Mouse (Mus musculus): Measurements from ENCODE around the gene Ip6k1.

Gene Ip6k1

DNA sequence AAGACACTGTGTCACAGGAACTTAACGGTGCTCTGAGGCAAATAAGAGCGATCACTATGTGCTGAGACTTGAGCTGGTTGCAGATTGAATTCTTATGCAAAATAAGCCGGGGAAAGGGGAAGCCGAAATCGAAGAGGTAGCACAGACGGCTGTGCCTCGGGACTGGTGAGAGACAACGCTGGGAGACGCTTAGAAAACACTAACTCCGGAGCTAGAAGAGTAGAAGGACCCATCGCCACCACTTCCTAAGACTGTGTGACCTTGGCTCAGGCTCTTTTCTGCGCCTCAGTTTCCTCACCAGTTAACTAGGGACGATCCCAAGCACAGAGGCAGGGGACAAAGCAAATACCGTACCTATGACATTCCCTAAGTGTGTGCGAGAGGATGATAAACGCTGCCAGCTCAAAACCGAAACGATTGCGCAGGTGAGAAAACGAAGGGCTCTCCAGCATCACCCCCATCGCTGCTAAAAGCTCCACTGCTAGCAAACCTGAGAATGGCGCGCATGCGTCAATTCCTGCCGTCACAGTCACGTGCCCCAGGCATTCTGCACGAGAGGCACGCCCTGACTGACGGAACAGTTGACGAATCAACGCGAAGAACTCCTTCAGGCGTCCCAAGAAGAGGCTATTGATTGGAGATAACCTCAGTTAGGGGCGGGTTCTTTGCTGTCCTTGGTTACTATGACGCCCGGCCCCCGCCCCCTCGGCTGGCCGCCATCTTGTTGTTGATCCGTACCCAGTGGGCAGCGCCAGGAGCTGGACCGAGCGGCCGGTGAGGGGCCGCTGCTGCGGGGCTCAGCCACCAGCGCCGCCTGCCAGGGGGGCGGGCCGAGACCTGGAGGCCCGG lies at the start of gene Ip6k1:
Ip6k1 (plus strand) TSS at position 580 of the 849 bp plus-strand sequence.
- DNase-seq (ENCODE audit: low spot score in 2 of 2), result peak; percentile 99 to 100

DNA sequence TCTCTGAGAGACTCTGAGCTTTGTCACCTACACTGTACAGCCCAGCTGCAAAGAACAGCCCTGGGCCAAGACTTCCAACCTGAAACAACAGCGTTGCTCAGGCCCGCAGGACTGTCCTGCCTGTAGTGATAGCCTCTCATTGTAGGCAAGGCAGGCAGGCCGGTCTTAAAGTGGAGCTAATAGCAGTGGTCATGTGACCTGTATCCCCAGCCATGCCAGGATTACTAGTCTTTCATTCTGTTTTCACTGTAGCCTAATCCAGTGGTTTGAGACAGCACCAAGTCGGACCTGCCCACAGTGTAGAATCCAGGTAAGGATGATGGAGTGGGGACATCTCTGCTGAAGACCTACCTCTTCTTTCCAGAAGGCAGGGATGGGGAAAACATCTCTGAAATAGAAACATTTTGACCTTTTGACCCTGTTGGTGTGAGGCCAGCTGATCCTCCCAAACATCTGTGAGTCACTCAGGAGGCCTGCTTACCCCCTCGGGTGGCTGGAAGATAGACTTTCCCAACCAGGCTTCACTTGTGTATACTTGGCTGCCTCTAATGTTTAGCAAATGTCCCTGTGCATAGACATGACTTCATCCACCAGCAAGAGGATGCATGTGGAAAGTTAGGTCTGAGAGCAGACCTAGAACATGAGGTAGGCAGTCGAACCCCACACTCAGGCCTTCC lies 46.5 kb upstream of the Ip6k1 start:
- DNase-seq (ENCODE audit: low spot score in 2 of 2), result no peak

DNA sequence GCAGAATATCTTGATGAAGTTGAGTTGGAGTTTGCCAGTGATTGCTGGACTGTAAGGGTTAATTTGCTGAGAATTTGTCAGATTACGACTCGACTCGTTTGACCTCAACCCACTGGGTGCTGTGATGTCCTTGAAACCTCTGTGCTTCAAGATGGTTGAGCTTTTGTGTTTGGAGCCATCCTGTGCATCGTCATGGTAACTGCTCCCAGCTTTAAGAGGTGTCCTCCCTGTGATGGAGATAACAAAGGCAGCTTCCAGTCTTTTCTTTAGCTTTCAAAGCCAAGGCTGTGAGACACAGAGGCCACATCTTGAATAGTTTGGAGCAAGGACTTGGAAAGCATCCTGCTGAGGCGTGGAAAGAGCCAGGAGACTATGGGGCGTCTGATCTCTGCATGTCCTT lies 45.2 kb upstream of the Ip6k1 start:
- DNase-seq (ENCODE audit: low spot score in 2 of 2), result no peak

DNA sequence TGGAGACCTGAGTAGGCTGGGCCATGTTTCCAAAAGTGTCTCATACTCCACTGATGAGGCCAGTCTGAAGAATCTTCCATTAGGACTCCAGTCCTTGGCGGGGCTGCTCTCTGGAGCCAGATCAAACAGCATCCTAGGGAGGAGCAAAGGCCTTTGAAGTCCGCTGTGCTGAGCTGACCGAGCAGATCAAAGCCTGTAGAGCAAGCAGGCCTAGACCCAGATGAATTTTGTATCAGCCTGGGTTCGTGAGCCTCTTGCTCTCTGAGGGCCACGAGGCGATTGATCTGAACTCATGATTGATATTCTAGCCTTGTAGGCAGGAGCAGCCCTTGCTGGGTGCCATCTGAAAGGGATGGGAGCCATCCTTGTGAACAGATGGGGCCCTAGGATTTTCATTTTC lies 42.4 kb upstream of the Ip6k1 start:
- no peak for DNase-seq (ENCODE audit: low spot score in 2 of 2)

DNA sequence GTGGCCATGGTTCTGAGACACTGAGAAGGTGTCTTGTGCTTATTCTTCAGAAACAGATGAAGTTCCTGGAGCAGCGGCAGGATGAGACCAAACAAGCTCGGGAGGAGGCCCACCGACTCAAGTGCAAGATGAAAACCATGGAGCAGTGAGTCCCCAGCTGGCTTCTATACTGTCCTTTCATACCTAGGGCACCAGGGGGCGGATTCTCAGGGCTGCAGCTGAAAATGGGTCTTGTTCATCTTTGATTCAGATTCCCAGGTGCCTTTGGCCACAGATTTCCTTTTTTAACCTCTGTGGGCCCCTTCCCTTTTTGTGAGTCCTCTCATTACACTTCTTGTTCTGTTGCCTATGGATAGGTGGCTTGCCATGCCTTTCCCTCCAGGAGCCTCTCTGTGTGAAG lies 41.4 kb upstream of the Ip6k1 start:
- peak in 1 of 2 experiments; percentile 39 for DNase-seq (ENCODE audit: low spot score in 2 of 2)

DNA sequence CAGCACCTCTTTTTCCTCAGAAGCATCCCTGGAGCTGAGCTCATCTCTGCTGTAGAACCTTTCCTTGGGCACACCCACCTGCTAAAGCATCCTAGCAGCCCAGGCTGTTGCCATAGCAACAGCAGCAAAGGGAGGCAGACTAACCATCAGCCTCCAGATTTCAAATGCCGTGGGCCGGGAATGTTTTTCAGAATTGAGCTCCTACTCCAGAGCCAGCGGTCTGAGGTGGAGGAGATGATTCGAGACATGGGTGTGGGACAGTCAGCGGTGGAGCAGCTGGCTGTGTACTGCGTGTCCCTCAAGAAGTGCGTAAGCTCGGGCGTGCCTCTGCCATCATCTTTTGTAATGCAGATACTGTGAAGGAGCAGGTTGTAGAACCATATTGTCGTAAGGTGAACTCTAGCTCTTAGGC lies 40.9 kb upstream of the Ip6k1 start:
- DNase-seq (ENCODE audit: low spot score in 2 of 2), result no peak

DNA sequence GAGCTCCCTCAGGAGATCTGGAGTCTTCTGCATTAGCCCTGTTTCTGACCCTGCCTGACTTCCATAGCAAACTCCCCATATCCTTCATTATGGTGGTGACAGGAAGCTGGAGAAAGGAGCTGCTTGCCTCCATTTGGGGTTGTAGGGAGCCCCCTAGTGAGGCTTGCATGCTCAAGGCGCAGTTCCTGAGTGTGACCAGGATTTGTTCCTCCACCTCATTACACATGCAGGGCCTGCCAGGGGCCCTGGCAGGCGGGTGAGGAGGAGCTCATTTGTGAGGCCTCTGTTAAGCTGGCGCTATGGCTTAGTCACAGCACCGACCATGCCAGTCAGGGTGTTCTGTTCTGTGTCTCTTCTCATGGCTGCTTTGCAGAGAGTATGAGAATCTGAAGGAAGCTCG lies 40.4 kb upstream of the Ip6k1 start:
- DNase-seq (ENCODE audit: low spot score in 2 of 2), result no peak

DNA sequence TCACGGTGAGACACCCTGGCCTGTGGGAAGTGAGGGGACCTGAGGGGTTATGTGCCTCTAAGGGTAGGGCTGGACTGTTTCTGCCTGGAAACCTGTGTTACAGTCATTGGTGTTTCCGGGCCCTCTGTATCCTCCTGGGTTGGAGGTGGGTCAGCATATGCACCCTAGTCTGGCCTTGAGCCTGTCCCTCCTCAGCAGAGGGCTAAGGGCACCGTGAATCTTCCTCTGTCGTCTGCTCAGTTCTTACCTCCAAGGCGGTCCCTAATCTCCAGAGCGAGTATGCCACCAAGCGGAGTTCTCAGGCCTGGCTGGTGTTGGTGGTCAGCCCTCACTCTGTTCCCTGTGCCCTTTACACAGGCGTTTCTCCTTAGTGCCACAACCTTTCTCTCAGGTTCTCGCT lies 39.4 kb upstream of the Ip6k1 start:
- no peak for DNase-seq (ENCODE audit: low spot score in 2 of 2)

DNA sequence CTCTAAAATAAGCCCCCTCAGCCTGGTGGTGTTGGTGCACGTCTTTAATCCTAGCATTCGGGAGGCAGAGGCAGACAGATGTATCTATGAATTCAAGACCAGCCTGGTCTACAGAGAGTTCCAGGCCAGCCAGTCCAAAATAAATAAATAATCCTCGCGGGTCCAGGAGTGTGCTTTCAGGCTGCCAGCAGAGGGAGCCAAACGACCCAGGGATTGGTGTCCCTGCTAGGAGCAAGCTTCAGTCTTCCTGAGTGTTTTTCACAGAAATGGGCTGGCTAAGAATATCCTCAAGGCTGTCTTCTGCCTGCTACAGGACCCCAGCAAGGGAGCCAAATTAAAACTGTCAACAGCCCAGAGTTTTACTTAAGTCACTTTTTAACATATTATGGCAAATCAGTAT lies 38.6 kb upstream of the Ip6k1 start:
- peak; percentile 82 to 91 for DNase-seq (ENCODE audit: low spot score in 2 of 2)

DNA sequence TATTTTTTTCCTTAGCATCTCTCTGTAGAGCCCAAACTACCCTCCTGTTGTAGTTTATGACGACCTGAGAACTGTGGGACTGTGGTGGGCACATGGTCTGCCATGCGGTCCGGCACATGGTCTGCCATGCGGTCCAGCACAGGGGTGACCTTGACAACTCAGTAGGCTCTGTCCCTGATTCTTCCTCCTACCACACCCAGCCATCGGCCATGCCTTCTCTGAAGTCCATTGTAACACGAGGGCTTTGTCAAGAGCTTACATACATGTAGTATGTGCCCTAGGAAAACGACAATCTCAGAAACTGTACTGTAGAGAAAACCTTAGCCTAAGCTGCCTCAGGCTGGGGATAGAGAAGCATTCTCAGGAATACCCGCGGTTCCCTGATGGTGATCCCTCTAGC lies 37.6 kb upstream of the Ip6k1 start:
- peak in 1 of 2 experiments; percentile 13 for DNase-seq (ENCODE audit: low spot score in 2 of 2)

DNA sequence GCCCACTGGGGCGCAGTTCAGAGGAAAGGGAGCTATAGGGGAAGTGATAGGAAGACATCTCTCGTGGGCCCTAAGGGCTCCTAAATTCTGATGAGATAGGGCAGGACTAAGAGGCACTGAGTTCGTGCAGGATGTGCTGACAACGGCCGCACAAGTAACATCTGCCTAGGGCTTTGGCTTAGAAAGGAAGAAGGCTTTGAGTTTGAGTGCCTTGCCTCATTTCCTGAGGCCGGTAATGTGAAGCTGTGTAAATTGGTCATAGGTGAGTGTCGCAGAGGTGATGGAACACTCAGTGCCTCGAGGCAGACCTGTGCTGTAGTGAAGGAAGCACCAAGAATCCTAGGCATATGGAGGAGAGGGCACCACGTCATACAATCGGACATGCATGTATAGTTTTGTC lies 35.6 kb upstream of the Ip6k1 start:
- DNase-seq (ENCODE audit: low spot score in 2 of 2), result no peak

DNA sequence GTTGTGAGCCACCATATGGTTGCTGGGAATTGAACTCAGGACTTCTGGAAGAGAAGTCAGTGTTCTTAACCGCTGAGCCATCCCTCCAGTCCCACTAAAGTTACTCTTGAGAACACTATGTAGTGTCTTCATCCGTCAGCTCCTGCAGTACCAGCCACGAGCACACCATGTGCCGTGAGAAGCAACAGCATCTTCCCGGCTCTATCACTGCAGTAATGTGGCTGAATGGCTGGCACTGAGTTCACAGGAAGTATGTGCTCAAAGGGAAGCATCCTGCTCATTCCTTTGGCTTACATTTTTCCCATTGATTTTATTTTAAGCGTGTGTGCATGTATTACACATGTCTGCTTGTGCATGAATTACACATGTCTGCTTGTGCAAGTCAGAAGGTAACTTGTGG lies 34.9 kb upstream of the Ip6k1 start:
- DNase-seq (ENCODE audit: low spot score in 2 of 2), result no peak

DNA sequence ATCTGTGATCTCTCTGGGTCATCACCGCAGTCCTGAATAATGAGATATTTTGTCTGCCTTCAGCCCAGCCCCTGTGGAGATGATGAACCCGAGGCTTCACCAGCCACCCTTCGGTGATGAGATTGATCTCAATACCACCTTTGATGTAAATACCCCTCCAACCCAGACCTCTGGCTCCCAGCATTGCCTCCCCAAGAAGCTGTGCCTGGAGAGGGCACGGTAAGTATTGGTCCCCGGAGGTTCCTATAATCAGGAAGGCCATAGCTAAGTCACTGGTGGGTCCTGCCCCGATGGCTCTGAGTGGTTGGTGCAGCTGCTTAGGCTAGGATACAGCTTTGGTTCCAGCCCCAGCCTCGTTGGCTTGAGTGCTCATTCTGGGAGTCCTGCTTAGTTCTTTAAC lies 33.8 kb upstream of the Ip6k1 start:
- DNase-seq (ENCODE audit: low spot score in 2 of 2), result no peak

DNA sequence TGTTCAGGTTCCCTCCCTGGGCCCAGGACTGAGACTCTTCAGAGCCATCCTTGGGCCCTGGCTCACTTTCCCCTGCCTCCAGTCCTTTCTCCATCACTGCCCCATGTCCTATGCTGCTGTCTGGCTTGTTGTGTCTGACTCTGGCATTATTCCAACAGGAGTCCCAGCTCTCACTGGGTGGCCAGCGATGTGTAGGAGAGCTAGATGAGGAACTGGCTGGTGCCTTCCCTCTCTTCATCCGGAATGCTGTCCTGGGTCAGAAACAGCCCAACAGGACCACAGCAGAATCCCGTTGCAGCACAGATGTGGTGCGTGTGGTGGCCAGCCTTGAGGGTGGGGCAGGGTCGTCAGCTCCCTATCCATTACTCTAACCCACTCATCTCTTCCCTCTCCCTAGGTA lies 32.0 kb upstream of the Ip6k1 start:
- no peak for DNase-seq (ENCODE audit: low spot score in 2 of 2)

DNA sequence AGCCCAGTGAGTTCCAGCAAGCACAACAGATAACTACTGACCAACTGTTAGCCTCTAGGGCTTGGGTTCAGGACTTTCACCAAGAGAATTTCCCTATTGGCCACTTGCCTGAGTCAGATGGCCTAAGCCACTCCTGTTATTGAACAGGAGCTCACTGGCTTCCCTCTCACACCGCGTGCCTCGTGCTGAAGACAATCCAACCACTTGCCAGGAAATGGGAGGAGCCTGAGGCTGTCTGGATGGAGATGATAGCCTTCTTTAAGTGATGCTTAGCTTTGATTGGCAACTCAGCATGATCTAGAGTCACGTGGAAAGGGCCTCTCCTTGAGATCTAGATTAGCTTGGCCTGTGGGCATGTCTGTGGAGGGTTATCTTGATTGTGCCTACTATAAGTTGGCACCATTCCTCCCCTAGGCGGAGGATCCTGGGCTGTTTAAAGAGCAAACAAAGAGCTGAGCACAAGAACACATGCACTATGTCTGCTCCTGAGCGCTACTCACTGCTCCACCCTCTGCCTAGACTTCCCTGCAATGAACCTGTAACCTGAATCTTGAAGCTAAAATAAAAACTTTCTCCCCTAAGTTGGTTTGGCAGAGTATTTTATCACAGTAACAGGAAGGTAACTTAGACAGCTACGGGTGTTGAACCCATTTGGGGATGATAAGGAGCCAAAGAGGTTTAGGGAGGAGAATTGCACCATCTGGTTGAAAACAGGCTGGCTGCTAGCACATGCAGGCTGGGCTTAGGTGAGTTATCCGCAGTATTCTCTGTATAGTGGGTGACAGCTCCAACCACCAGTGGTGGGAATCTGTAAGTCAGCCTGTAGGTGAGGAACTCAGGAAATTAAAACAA lies 30.4 kb upstream of the Ip6k1 start:
- peak; percentile 61 to 78 for DNase-seq (ENCODE audit: low spot score in 2 of 2)

DNA sequence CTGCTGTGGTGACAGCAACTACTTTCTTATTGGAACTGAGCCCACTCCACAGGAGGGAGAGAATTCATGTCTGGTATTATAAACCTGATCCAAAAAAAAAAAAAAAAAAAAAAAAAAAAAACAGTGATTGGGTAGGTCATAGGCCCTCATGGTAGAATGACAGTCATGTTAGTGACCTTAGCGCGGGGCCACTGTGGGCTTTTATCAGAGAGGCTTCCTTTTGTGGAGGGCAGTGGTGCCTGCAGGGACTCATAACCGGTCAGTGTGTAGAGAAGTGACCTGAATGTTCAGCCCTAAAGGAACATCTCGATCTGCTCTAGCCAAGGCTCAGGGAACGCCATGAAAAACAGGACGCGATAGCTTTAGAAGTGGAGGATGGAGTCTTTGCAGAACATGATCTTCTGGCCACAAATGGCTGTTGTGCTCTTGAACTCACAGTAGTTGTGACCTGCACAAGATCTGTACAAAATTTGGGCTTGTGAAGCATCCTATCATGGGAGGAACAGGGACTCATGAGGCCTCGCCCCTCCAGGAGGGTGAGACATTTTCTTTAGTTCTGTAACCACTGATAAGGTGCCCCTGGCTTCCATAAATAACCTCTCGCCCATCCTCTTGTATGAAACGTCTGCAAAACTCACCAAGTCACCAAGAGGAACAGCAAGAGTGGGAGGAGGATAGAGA lies 27.7 kb upstream of the Ip6k1 start:
- peak; percentile 56 to 58 for DNase-seq (ENCODE audit: low spot score in 2 of 2)

DNA sequence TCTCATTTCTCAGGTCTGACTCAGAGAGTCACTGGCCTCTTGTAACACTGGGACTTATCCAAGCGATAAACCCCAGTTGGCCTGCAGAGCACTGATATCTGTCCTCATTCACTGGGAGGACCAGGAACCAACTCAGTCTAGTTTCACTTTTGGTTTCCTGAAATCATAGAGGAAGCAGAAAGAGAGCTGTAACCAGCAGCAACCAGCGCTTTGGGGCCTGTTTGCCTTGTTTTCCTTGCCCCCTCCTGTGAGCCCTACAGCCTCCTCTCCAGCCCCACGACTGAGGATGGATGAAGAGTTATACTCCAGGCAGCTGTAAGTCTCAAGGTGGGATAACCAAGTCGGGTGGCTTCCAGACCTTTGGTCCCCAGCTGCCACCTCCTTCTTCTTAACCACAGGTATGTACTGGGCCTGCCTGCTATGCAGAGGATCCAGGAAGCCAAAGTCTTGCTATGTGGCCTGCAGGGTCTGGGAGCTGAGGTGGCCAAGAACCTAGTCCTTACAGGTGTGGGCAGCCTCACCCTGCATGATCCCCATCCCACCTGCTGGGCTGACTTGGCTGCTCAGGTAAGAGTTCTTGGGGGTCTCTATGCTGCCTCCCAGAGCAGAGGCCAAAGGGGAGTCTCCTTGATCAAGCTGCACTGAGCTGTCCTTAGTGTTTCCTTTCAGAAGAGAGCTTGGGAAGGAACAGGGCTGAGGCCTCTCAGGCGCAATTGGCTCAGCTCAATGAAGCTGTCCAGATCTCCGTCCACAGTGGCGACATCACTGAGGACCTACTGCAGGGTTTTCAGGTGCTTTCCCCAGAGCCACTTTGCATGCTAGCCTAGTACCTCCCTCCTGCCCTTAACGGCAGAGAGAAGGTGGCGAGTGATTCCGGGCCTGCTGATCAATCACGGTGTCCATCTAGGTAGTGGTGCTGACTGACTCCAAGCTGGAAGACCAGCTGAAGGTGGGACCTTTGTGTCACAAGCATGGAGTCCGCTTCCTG lies 26.6 kb upstream of the Ip6k1 start, which contains the start of gene Uba7:
Uba7 (plus strand) TSS at position 107 of the 988 bp plus-strand sequence.
- DNase-seq (ENCODE audit: low spot score in 2 of 2), result peak; percentile 65 to 73

DNA sequence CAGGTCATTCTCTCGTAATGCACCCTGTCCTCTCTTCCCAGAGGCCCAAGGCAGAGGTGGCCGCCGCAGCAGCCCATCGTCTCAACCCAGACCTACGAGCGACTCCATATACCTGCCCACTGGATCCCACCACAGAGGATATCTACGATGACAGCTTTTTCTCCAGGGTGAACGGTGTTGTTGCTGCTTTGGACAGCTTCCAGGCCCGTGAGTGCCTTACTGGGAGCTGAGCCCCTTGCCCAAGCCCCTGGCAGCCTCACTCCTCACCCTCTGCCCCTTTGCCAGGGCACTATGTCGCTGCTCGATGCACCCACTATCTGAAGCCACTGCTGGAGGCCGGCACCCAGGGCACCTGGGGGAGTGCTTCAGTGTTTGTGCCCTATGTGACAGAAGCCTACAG lies 23.5 kb upstream of the Ip6k1 start:
- no peak for DNase-seq (ENCODE audit: low spot score in 2 of 2)

DNA sequence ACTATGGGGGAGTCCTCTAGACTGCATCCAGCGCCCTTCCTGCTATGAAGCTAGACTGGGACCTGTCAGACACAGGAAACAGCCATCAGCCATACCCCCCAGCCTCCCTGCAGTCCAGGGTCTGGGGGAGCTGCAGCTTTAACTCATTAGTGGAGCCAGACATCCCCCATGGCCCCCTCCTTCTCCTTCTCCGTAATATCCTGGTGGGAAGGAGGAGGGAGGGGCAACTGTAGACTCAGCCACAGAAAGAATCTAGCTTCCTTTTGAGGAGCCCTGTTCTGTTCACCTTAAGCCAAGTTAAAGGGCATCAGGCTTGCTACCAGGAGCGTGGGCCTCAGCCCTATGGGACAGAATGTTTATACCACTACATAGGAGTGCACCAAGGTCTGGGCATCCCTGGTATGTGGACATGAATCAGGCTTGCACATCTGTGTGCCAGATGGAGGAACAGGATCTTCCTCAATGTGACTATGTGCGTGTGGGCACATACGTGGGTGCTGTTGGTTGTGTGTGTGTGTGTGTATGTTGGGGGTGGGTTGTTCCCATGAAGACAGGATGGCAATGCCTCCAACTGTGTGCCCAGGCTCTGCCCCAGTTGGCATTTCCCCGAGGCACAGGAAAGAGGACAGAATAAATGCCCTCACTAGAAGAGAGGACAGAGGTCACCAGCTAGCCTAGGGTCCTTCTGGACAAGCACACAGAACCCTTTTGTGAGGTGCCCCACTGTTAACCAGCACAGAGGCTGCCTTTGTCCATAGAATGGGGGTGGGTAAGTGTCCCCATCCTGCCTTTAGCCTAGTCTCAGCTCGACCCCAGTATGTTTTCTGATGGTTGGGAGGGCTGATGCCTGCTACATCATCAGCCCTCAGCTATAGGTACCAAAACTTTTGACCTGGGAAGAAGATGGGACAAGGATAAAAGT lies 20.4 kb upstream of the Ip6k1 start:
- peak; percentile 39 to 53 for DNase-seq (ENCODE audit: low spot score in 2 of 2)

All from spleen, postnatal 10 days (tissue).